Mouse (Mus musculus) layer of hippocampus, adult 8-10 months (tissue): ENCODE results near the gene Atp5h. TPM values are rescaled to one million over a fixed set of nuclear protein-coding genes. Genes with fewer than 3 reads are reported as not detected.

Experiments
- DNase-seq, 2 experiments: peaks; one replicate each; pipeline ENCODE4 v3.0.0; 2022; ENCODE audit warnings: low spot score in 2 of 2
- microRNA-seq, 2 experiments: library from miRNA; unstranded; fragments of <30 nt; microRNA quantifications; one replicate each; pipeline ENCODE4 v1.2.0; 2022
- total RNA-seq, 4 experiments: library from RNA; stranded (reverse); gene quantifications; 2 replicates each; pipeline ENCODE4 v1.2.4; 2022

Gene Atp5h
- total RNA-seq, 4 experiments from 2014 or later: 450 to 501 (median 483) TPM

- peak; percentile 64 to 67 for DNase-seq
These were observed 52.9 kb downstream of the Atp5h start for GRCm38 (mm10) chr11:115366706-115367394.

DNA sequence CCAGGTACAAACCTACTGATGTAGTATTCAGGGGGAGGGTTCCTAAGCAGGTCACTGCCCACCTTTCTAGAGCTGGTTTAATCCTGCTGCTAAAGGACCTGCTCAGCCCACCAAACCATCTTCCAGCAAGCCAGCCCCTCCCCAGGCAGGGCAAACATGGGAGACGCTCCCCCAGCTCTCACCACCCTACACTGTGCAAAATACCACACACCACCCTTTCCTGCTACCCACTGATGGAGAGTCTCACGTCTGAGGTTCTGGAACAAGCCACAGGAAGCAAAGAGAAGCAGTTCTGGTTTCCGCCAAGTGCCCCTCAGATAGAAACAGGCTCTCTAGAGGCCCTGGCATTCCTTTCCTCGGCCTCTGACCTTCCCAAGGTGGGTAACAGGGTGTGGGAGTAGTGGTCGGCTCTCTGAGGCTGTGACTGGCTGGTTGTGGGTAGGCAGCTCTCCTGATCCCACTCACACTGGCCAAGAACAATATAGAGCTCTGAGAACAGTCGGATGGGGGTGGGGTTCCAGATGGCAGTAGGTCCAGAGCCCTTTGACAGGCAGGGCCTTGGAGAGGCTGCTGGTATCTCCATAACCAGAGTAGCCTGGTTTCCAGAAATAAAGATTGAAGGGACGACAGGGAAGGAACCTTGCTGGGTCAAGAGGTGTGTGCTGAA, 53.6 kb downstream of the Atp5h start:
- peak in 1 of 2 experiments; percentile 29 for DNase-seq

Small RNAs within 50 kb of the gene (microRNA-seq; reads per million reads assigned to microRNA genes)
- 0 reads per million in 2 experiments for gene Mir3968

Other genes starting within 250 kb of the Atp5h start
- gene Tmem104, start 232.5 kb downstream of the Atp5h start, total RNA-seq: 10 to 100 TPM; 12.5 to 19.8 (median 16.1) TPM
- 10 to 100 TPM; 20.4 to 25.2 (median 22.5) TPM for gene Nat9, start 232.1 kb downstream of the Atp5h start, total RNA-seq
- 10 to 100 TPM; 42.3 to 48.8 (median 44.6) TPM for gene Grin2c, start 152.7 kb downstream of the Atp5h start, total RNA-seq
- gene Fdxr, start 142.9 kb downstream of the Atp5h start, total RNA-seq: 10 to 100 TPM; 22.8 to 25.5 (median 24.6) TPM
- gene Fads6, start 122.3 kb downstream of the Atp5h start, total RNA-seq: 10 to 100 TPM; 16.7 to 18.5 (median 17.1) TPM
- under 1 TPM; 0.30 to 0.55 (median 0.40) TPM for gene Otop2, start 112.8 kb downstream of the Atp5h start, total RNA-seq
- gene Ush1g, start 97.9 kb downstream of the Atp5h start, total RNA-seq: under 1 TPM; 0.36 to 0.95 (median 0.59) TPM
- gene Otop3, start 85.2 kb downstream of the Atp5h start, total RNA-seq: under 1 TPM in 2 of 4 experiments, not detected in 2; 0.14 to 0.27 TPM
- 100 to 1,000 TPM; 104 to 119 (median 117) TPM for gene Hid1, start 52.2 kb downstream of the Atp5h start, total RNA-seq
- 10 to 100 TPM; 25.7 to 29.6 (median 25.9) TPM for gene Cdr2l, start 38.0 kb downstream of the Atp5h start, total RNA-seq
- 100 to 1,000 TPM; 100 to 115 (median 105) TPM for gene Mrpl58, start 16.2 kb downstream of the Atp5h start, total RNA-seq
- 10 to 100 TPM; 67.4 to 74.9 (median 71.2) TPM for gene Kctd2, start 166 bp upstream of the Atp5h start, total RNA-seq
- not detected for gene Trim80, start 20.6 kb upstream of the Atp5h start, total RNA-seq
- gene Slc16a5, start 42.5 kb upstream of the Atp5h start, total RNA-seq: under 1 TPM in 1 of 4 experiments, not detected in 3; 0.21 TPM
- gene Armc7, start 55.7 kb upstream of the Atp5h start, total RNA-seq: 10 to 100 TPM in 3 of 4 experiments, 1 to 10 TPM in 1; 10.0 to 16.7 (median 13.0) TPM
- gene Nt5c, start 71.9 kb upstream of the Atp5h start, total RNA-seq: 10 to 100 TPM; 58.8 to 68.5 (median 66.3) TPM
- gene Jpt1, start 94.4 kb upstream of the Atp5h start, total RNA-seq: 100 to 1,000 TPM; 109 to 139 (median 124) TPM
- 100 to 1,000 TPM; 285 to 340 (median 310) TPM for gene Sumo2, start 116.3 kb upstream of the Atp5h start, total RNA-seq
- gene Nup85, start 144.5 kb upstream of the Atp5h start, total RNA-seq: 10 to 100 TPM; 47.0 to 64.9 (median 53.1) TPM
- 10 to 100 TPM; 49.1 to 55.3 (median 52.6) TPM for gene Mrps7, start 184.0 kb upstream of the Atp5h start, total RNA-seq
- gene Gga3, start 184.1 kb upstream of the Atp5h start, total RNA-seq: 100 to 1,000 TPM in 2 of 4 experiments, 10 to 100 TPM in 2; 91.9 to 121 (median 102) TPM
- gene Mif4gd, start 193.0 kb upstream of the Atp5h start, total RNA-seq: 10 to 100 TPM; 16.5 to 22.5 (median 17.9) TPM
- gene Slc25a19, start 208.3 kb upstream of the Atp5h start, total RNA-seq: 10 to 100 TPM; 55.6 to 81.3 (median 64.7) TPM